Mouse (Mus musculus) adrenal gland, adult 2 months (tissue): ENCODE data around the gene Angptl6. TPM values are rescaled to one million over a fixed set of nuclear protein-coding genes. Genes with fewer than 3 reads are reported as not detected.

Experiments
- DNase-seq: peaks from one replicate; pipeline ENCODE4 v3.0.0; 2021
- long read RNA-seq: library from polyadenylated mRNA; stranded (forward); transcript quantifications from one replicate; pipeline ENCODE4 v2.0.0, GENCODE M21; 2021
- polyA plus RNA-seq: library from polyadenylated mRNA; depleted of rRNA; stranded (reverse); fragments of >200 nt; gene quantifications from 2 replicates; pipeline ENCODE4 v1.2.3, GENCODE M21; 2012; rRNA removed
- total RNA-seq, 2 experiments: library from RNA; stranded (reverse); gene quantifications; 2 replicates each; pipeline ENCODE4 v1.2.3; 2021

Angptl6 gene
- total RNA-seq (1 to 10 TPM; 3.3 TPM), polyA plus RNA-seq (4.0 and 6.5 TPM in 2 replicates)
- long read RNA-seq, partial matches to known transcripts: 6 of 9 reads
- long read RNA-seq, other reads (novel, unspliced or antisense): 3 of 9 reads

DNA sequence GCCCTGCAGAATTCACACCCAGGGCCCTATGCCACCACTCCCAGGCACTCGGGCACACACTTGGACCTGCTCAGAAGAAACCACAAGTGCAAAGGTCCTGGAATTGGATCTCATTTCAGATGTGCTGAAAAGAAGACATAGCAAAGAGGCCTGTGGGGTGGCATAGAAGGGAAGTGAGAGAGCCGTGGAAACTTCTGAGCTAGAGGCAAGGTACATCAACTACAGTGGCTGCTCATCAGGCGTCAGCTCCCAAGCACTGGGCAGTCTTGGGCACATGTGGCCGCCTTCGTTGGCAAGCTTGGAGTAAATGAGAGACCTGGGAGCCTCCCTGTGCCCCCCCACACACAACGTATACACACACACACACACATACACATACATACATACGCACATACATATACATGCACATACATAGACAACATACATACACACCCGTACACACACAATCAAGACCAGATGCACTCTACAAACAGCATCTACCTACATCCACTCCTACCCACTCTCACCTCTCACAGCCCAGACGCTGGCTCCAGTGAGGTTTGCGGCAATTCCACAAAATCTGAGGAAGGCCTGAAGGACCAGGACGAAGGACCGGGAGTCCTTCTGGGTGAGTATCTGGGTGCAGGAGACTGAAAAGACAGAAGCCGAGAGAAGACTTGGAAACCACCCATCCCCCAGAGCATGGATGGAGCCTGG, at the start of gene Angptl6:
TSS of gene Angptl6 (minus strand) at position 631 of the 696 bp plus-strand sequence.
- no peak for DNase-seq

DNA sequence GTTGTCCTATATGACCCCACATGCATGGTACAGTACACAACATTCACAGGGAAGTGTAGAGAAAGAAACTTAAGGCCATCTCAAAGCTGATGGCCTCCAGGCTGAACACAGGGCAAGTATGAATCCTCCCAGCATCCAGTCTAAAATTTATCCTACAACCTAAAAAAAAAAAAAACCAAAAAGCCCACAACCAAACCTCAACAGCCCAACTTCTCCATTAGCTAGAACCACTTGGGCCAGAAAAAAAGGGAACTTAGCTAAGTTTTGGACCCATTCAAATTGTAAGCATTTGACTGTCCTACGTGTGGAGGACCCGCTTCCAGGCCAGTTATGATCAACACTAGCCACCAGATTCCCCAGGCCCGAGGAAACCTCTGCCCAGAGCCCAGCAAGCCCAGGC, 43.7 kb upstream of the Angptl6 start:
- no peak for DNase-seq

DNA sequence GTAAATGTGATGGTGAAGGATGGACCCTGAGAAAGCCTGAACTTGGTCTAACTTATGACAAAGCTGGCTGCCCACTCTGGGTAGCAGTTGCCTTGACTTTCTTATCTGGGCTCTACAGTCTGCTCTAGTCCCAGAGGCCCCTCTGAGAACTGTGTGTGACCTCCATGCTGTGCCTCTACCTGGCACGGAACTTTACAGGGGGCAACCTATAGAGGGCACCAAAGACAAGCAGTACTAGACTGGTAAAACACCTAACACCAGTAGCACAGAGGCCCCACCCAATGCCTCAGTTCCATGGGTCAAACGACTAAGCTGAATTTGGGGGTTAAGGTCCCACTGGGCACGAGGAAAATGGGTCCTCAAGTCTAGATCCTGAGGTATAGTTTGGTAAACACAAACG, 36.6 kb upstream of the Angptl6 start:
- peak; percentile 46 for DNase-seq

DNA sequence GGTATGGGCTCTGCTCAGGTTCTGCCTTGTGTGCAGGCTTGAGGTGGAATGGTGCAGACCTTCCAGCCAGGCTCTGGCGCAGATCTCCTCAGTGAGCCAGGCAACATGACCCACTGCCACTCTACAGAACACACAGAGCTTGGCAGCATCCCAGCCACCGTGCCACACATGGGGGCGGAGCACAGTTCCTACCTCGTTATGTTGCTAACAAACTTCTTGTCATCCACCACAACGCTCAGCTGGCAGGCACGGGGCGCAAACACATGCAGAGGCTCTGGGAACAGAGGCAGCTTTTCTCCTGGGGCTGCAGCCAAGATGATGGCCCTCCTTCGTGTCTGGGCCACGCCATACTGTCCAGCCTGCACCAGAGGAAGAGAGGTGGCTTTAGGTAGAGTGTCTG, 30.4 kb upstream of the Angptl6 start:
- DNase-seq: no peak

DNA sequence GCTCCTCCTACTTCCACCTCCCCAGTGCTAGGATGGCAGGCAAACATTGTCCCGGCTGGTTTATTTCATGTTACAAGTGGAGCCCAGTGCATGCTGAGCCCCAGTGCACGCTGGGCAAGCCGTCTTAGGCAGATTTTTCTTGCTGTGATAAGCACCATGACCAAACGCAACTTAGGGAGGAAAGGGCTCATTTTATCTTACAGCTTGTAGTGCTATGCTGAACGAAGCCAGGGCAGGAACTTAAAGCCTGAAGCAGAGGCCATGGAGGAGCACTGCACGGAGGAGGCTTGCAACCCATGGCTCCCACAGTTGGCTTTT, 22.6 kb upstream of the Angptl6 start:
- DNase-seq: no peak

DNA sequence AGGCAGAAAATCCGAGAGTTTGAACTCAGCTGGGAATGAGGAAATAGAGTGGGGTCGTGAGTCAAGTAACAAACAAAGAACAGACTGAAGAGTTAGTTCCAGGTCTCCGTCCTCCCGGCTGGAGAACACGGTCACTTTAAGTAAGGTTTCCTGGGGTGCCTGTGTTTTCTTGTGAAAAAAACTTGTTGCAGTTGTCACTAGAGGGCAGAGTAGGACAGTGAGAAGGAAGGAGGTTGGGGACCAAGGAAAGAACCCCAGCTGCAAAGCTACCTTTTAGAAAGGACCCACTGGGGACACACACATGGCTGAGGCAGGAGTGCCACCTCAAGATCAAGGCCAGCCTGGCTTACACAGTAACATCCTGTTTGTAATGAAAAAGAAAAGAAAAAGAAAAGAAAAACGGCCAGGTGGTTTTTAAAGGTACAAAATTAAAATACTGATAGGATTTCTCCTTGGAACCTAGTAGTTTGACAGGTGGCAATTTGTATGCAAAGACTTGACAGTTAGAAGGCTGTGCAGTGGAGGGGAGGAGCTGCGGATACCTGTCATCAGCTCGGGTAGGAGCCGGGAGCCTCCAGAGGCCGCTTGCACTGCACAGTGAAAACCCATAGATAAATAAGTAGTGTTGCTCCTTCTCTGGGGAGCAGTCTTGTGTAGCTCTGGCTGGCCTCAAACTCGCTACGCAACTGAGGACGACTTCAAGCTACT, 22.1 kb upstream of the Angptl6 start:
- DNase-seq: peak; percentile 58

DNA sequence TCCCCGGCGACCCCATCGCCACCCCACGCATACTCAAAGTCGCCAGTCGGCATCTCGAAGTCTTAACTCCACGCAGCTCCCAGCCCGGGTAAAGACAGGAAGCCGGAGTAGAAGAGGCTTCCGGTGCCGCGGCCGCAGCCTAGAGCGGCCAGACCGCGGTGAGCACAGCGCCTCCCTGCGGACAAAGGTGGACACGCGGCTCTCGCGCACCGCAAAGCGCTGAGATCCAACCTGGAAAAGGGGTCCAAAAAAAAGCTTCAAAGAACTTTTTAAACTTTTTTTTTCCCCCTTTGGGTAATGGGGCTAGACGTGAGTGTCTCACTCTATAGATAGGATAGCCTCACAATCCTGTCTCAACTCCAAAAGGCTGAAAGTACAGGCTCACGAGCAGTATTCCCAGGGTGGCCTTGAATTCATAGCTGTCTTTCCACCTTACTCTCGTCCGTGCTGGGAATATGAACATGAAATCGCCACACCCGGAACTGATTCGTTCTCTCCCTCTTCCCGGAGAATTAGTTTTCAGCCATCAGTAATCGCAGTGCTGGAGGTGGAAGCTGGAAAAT, 19.1 kb upstream of the Angptl6 start, which contains the start of gene Eif3g:
TSS of gene Eif3g (minus strand) at position 113 of the 563 bp plus-strand sequence.
- peak; percentile 89 for DNase-seq

DNA sequence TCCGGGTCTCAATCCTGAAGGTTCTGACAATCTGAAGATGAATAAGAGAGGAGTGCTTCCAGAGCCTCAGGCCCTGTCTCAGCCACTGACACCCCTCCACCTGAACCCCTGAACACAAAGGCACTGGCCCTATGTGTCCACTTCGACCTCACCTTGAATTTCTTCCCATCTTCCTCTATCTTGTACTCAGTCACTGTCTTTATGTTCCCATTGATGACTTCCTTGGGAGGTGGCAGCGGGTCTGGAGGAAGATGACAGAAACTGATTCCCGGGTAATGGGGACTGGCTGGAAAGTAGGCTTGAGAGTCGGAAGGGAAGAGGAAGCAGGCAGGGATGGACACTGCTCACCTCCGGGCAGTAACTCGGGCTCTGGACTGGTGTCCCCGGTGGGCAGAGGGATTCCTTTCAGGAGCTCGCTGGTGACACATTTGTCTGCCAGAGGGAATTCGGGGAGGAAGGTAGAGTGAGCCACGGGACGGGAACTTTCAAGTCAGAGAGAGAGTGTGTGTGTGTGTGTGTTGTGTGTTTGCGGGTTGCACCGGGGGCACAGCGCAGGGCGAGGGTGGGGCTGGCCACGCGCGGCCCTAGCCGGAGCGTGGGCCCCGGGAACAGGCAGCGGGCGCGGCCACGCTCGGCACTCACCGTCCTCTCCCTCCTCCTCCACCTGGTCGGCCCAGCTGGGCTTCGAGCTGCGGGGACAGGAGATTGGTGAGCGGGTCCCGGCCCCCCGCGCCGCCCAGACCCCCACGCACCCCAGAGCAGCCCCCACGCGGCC, 18.4 kb upstream of the Angptl6 start:
- DNase-seq: no peak

DNA sequence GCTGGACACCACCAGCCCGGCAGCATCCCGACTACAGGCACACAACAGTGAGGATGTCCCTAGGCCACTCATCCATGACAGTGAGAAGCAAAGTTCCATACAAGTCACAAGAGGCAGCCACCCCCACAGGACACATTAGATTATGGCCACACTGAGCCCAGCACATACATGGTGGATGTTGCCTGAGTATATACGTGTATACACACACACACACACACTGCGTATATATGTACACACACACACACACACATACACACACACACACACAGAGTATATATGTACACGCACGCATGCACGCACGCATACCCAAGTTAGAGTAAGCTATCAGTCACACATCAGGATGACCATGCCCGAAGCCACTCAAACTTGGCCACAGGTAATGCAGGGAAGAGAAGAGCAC, 15.9 kb upstream of the Angptl6 start:
- DNase-seq: no peak

DNA sequence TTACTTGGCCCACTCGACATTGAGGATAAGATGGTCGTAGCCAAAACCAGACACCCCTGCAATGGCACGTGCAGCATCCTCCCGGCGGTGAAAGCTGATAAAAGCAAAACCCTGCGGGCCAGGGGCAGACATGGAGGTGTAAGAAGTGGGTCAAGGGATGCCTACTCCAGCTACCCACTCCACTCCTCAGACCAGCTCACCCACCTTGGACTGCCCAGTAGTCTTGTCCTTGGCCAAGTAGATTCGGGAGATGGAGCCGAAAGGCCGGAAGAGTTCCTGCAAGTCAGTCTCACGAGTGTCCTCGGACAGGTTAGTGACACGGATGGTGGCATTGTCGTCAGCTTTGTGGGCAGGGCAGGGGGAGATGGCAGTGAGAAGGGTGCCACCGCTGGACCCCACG, 15.1 kb upstream of the Angptl6 start:
- no peak for DNase-seq

DNA sequence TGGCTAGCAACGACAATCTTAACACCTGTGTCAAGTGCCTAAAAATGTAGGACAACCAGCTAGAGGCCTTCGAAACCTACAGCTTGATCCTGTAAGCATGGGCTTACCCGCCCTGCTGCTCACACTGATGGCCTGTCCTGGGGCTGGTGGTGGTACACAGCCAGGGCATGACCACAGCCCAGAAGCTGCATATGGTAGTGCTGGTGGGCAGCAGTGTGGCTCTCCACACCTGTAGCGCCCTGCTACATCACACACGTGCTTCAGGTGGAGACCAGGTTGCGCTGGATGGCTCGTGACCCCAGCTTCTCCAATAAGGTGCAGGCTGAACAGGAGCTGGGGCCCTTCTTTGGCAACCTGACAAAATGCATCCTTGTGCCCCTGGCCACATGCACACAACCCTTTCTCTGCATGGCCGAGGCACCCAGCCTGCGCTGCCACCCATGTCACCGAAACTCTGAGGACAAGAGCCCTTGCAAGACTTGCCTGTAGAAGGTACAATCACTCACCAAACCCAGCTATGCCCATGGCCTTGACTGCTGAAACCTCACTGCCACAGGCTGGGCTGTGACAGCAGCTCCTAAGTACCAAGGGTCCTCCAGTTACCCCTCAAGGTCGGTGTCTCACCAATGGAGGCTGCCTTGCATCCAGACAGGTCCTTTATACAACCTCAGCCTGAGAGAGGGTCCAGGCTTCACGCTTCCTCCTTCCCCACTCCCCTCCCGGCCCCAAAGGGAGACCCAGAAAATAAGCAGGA, 14.2 kb upstream of the Angptl6 start:
- DNase-seq: no peak

DNA sequence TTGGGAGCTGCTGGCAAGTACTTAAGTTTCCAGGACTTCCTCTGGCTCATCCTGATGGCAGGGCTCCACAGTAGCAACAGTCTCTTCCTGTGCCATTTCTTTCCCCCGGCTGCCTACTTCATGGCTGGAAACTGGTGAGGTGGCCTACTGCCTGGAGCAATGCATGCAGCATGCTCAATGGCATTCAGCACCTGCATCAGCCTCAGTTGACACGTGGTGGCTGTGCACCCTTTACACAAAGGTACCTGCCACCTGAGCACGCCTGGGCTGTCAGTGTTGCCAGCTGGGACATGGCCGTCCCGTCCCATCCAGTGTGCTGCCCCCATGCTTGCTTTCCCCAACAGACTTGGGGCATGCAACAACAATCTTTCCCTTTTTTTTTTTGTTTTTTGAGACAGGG, 13.5 kb upstream of the Angptl6 start:
- DNase-seq: no peak

DNA sequence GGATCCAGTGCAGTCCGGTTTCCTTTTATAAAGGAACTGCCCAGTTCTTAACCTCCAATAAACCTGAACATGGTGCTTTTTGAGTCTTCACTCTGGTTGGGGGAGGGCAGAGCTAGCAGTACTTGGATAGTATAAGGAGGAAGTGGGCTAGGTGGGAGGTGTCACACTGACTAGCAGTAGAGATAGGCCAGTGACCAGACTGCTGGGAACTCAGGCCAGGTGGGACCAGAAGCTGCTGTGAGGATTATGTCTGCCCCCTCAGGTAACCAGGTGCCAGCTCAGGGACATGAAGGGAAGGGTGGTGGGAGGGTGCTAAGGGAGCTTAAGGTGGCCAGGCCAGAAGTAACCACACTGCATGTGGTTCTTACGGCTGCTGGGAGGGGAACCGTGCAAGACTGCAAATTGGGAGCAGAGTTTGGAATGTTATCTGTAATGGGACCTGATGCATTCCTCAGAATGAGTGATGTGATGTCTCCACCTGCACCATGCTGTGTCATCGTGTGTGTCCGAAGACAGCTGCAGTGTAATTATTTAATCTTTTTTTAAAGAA, 12.7 kb upstream of the Angptl6 start:
- DNase-seq: no peak

DNA sequence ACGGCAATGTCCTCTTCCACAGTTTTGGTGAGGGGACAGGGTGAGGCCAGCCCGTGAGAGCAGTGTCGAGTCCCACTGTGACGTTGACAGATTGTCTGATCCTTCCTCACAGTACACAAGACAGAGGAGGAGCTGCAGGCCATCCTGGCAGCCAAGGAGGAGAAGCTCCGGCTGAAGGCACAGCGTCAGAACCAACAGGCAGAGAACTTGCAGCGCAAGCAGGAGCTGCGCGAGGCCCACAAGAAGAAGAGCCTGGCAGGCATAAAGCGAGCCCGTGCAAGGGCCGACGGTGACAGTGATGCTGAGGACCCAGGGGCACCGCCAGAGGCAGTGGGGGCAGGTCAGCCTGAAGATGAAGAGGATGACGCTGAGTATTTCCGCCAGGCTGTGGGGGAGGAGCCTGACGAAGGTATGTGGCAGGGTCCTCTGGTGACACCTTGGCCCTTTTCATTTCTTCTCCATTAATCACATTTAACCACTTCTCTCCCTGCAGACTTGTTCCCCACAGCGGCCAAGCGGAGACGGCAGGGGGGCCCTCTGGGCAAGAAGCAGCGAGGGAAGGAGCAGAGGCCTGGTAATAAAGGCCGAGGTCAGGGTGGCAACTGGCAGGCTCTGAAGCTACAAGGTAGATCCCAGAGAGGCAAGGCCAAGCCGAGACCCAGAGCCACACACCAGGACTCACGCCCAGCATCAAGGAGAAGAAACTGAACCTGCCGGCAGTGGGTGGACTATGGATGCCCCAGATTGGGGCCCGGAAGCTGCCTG, 12.0 kb upstream of the Angptl6 start:
- DNase-seq: no peak

DNA sequence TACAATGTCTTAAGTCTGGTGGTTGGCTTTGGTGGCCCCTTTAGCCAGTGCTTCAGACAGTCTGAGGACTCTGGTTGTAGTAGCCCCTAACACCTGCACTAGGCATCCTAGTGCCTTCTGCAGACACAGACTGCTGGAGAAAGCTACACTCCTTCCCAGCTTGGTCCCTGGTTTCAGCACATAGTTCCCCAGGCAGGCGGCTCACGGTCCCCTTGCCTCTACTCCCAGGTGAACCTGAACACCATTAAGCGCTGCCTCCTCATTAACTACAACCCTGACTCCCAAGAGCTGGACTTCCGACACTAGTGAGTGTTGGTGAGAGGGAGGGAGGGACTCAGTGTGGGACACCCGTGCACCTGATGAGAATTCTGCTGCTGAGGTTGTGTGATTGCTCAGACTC, 10.9 kb upstream of the Angptl6 start:
- DNase-seq: no peak

DNA sequence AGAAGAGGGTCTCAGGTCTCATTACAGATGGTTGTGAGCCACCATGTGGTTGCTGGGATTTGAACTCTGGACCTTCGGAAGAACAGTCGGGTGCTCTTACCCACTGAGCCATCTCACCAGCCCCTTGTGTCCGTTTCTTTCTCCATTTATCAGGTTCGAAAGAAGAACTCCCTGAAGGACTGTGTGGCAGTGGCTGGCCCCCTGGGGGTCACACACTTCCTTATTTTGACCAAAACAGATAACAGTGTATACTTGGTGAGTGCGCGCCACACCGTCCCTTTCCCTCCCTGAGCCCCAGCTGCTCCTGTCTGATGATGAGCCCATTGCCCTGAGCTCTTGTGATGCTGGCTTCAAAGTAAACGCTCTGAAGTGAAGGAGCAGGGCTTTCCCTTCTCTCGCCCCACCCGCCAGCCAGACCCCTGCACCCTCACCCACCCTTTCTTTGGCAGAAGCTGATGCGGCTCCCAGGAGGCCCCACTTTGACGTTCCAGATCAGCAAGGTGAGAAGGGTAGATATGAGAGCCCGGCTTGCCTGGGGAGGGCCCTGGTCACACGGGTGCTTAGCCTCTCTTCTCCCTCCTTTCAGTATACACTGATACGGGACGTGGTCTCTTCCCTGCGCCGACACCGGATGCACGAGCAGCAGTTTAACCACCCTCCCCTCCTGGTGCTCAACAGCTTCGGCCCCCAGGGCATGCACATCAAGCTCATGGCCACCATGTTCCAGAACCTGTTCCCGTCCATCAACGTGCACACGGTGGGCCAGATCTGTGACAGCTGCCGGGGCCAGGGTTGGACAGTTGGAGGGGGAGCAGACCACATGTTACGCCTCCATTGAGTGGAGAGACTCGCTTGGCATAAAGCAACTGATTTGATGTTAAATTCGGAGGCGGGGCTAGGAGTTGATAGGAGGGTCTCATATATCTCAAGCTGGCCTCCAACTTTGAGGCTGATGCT, 9.9 kb upstream of the Angptl6 start:
- no peak for DNase-seq

DNA sequence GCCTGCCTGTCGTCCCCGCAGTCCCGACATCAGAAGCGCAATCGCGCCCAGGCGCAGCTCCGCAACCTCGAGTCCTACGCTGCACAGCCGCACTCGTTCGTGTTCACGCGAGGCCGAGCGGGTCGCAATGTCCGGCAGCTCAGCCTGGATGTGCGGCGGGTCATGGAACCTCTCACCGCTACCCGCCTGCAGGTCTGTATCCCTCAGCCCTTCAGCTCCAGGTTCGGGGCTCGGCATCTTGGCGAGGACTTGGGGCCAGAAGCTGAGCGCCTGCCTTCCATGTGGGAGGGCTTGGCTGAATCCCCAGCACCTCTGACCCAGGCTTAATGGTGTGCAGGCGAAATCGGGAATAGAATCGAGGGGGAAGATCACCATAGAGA, 8.8 kb upstream of the Angptl6 start:
- DNase-seq: no peak

DNA sequence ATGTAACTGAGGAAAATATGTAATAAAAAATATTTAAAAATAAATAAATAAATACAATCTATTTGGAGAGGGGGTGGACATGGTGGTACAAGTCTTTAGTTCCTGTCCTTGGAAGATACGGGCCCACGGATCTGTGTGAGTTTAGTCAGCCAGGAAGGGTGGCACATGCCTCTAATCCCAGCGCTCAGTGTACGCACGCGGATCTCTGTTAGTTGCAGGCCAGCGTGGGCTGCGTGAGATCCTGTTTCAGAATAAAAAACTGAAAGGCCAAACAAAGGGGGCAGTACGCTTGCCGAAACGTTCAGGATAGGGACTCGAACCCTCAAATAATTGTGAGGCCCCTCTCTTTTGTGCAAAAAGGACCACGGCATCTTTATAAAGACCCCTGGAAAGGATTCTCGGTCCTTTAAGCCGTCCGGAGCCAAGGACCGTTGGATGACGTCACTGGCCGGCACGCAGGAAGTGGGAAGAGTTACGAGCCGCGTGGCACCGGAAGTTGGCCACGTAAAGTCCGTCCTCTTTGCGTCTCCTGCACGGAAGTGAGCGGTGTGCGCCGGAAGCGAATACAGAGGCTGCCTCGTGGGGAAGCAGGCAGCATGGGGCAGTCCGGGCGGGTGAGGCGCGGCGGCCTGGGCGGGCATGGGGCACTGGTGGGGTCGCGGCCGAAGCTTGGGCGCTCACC, 8.3 kb upstream of the Angptl6 start, which contains the start of gene Ppan:
TSS of gene Ppan (plus strand) at position 472 of the 682 bp plus-strand sequence.
- DNase-seq: peak; percentile 96

DNA sequence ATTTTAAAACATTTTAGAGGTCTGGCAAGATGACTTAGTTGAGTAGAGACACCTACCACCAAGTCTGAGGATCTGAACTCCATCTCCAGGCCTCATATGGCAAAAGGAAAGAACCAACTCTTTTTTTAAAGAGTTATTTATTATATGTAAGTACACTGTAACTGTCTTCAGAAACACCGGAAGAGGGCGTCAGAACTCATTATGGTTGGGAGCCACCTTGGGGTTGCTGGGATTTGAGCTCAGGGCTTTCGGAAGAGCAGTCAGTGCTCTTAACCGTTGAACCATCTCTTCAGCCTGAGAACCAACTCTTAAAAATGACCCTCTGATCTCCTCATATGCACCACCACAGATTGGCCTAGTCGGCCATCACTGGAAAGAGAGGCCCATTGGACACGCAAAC, 7.7 kb upstream of the Angptl6 start:
- DNase-seq: no peak
